Mouse (Mus musculus): Measurements from ENCODE around the gene Aldh1a1.

- TF ChIP-seq EP300 (IDR thresholded peaks at IDR 0.05): no peak
- TF ChIP-seq CTCF (IDR thresholded peaks at IDR 0.05): no peak
Observed at GRCm38 (mm10) chr19:20677697-20678355, 185.3 kb downstream of the Aldh1a1 start.

Measured in lung, postnatal 0 days (tissue).